Mouse (Mus musculus) liver, postnatal 0 days (tissue): ENCODE data around the gene Cpn1. TPM values are rescaled to one million over a fixed set of nuclear protein-coding genes. Genes with fewer than 3 reads are reported as not detected.
A peak's percentile ranks its signal among the peaks of the same experiment; 100 is the strongest.

Source experiments
- ATAC-seq: fragments of 200-750 bp; cut with Nextera tagmentation; 2 replicates; pipeline ENCODE4 v1.8.0; 2017; ENCODE audit warnings: mild to moderate bottlenecking, moderate library complexity
- DNase-seq: peaks from one replicate; pipeline ENCODE4 v3.0.0-alpha.2; 2016
- H3K27ac ChIP-seq: fragments of 300-500 bp; sonication (generic); 2 replicates; pipeline ENCODE4 v1.5.1; 2014; ENCODE audit warnings: antibody characterized with exemption, moderate library complexity, mild to moderate bottlenecking, low read depth
- H3K27me3 ChIP-seq: fragments of 300-500 bp; sonication (generic); 2 replicates; pipeline ENCODE4 v1.6.1; 2014; ENCODE audit warnings: low read length, control low read depth, mixed read lengths; ENCODE audit not compliant: insufficient read depth
- H3K36me3 ChIP-seq: fragments of 300-500 bp; sonication (generic); replicated peaks from 2 replicates; pipeline ENCODE4 v1.6.1; 2014; ENCODE audit warnings: mild to moderate bottlenecking, control low read depth, low read length, moderate library complexity, mixed read lengths; ENCODE audit not compliant: insufficient read depth
- H3K4me1 ChIP-seq: fragments of 300-500 bp; sonication (generic); 2 replicates; pipeline ENCODE4 v1.6.1; 2014; ENCODE audit warnings: antibody characterized with exemption, mild to moderate bottlenecking, control low read depth; ENCODE audit not compliant: insufficient read depth
- H3K4me2 ChIP-seq: fragments of 300-500 bp; sonication (generic); 2 replicates; pipeline ENCODE4 v1.6.1; 2014; ENCODE audit warnings: low read depth, mild to moderate bottlenecking, low read length, moderate library complexity, mixed read lengths
- H3K4me3 ChIP-seq: fragments of 300-500 bp; sonication (generic); 2 replicates; pipeline ENCODE4 v1.5.1; 2014; ENCODE audit warnings: low read depth, low read length
- H3K9ac ChIP-seq: fragments of 300-500 bp; sonication (generic); replicated peaks from 2 replicates; pipeline ENCODE4 v1.6.1; 2014; ENCODE audit warnings: mild to moderate bottlenecking, moderate library complexity
- H3K9me3 ChIP-seq: fragments of 300-500 bp; sonication (generic); 2 replicates; pipeline ENCODE4 v1.6.1; 2016; ENCODE audit warnings: mild to moderate bottlenecking, control low read depth, low read length, mixed read lengths
- CTCF ChIP-seq: sonication (generic); IDR thresholded peaks from 2 replicates; pipeline ENCODE4 v1.5.1; 2016; ENCODE audit warnings: antibody characterized with exemption, low read depth
- EP300 ChIP-seq: IDR thresholded peaks from 2 replicates; pipeline ENCODE4 v1.6.1; 2016; ENCODE audit warnings: antibody characterized with exemption, low read depth, mild to moderate bottlenecking
- WGBS: fragments of 180-500 bp; shearing (Covaris S2); extraction: QIAGEN DNeasy Blood & Tissue Kit; methylation state at CpG from one replicate; pipeline ENCODE4 v1.1.7; 2014; ENCODE audit not compliant: insufficient replicate concordance; 5-methylcytosine and 5-hydroxymethylcytosine counted together
- polyA plus RNA-seq: library from polyadenylated mRNA; unstranded; fragments of >200 nt; fragmentation: Nextera tagmentation; extraction: Ambion mirVana; gene quantifications from 2 replicates; pipeline ENCODE4 v1.2.1, GENCODE M21; 2015

Gene Cpn1
- polyA plus RNA-seq, 1 experiment from 2014 or later, result 110 TPM

GRCm38 (mm10) chr19:43912775-43913486 lies 73.4 kb downstream of the Cpn1 start:
- Histone ChIP-seq H3K9me3 (no peaks in the 10 kb centered on the region), H3K9ac (no peak overlapping the region), H3K4me1 (peaks cover 15% of the 10 kb centered on the region), H3K4me3 (no peak overlapping the region), H3K4me2 (no peak overlapping the region), H3K27me3 (no peaks in the 10 kb centered on the region), H3K27ac (no peak overlapping the region), H3K36me3 (peaks cover 19% of the 10 kb centered on the region)
- whole genome bisulfite sequencing, result 77% methylated on average over 4 of the region's 4 CpGs
- DNase-seq (no peak), ATAC-seq (no peak)
- no peak for TF ChIP-seq EP300
- no peak for TF ChIP-seq CTCF

GRCm38 (mm10) chr19:43906492-43906891 lies 79.9 kb downstream of the Cpn1 start:
- H3K27me3 ChIP-seq, result no peaks in the 10 kb centered on the region
- H3K9ac ChIP-seq, result no peak overlapping the region
- no peak overlapping the region for H3K4me2 ChIP-seq
- no peak overlapping the region for H3K4me3 ChIP-seq
- no peak overlapping the region for H3K27ac ChIP-seq
- 90% methylated on average over 7 of the region's 7 CpGs for WGBS
- ATAC-seq, result no peak
- H3K9me3 ChIP-seq, result no peaks in the 10 kb centered on the region
- peaks cover 26% of the 10 kb centered on the region for H3K36me3 ChIP-seq
- no peaks in the 10 kb centered on the region for H3K4me1 ChIP-seq
- DNase-seq, result no peak
- TF ChIP-seq EP300 (no peak), CTCF (peak; percentile 49)

Other genes with a start within 250 kb of the Cpn1 start
- gene Cutc, start 233.6 kb downstream of the Cpn1 start, polyA plus RNA-seq, result 17.1 and 17.6 TPM in 2 replicates
- gene Cox15, start 233.6 kb downstream of the Cpn1 start, polyA plus RNA-seq, result 3.4 and 3.5 TPM in 2 replicates
- 37.7 and 38.3 TPM in 2 replicates for gene Abcc2, start 204.4 kb downstream of the Cpn1 start, polyA plus RNA-seq
- gene Dnmbp, start 46.4 kb downstream of the Cpn1 start, polyA plus RNA-seq, result 4.0 and 4.8 TPM in 2 replicates
- 75.8 and 85.1 TPM in 2 replicates for gene Cyp2c23, start 42.7 kb upstream of the Cpn1 start, polyA plus RNA-seq
- 13.8 and 14.1 TPM in 2 replicates for gene Erlin1, start 83.2 kb upstream of the Cpn1 start, polyA plus RNA-seq
- 27.7 and 29.6 TPM in 2 replicates for gene Chuk, start 120.9 kb upstream of the Cpn1 start, polyA plus RNA-seq
- 12.3 and 12.6 TPM in 2 replicates for gene Cwf19l1, start 149.3 kb upstream of the Cpn1 start, polyA plus RNA-seq
- 31.6 and 33.2 TPM in 2 replicates for gene Bloc1s2, start 159.9 kb upstream of the Cpn1 start, polyA plus RNA-seq
- gene Pkd2l1, start 205.9 kb upstream of the Cpn1 start, polyA plus RNA-seq, result not detected in 2 replicates
- not detected in 2 replicates for gene Scd3, start 216.7 kb upstream of the Cpn1 start, polyA plus RNA-seq